Mouse (Mus musculus): Measurements from ENCODE around the gene Ccser1.

GRCm38 (mm10) chr6:61329593-61330540, 149.7 kb downstream of the Ccser1 start:
- TF ChIP-seq CTCF (IDR thresholded peaks at IDR 0.05; ENCODE audit: insufficient read depth, low read depth, low read length) (no peak), POLR2A (IDR thresholded peaks at IDR 0.05; ENCODE audit: insufficient read depth, low read depth, low read length) (no peak)
